Mouse (Mus musculus): ENCODE results near the gene Htra1. TPM values are rescaled to one million over a fixed set of nuclear protein-coding genes. Genes with fewer than 3 reads are reported as not detected.

The Htra1 gene
- polyA plus RNA-seq, 1 experiment from 2014 or later = 15.8 TPM

- Histone ChIP-seq H3K4me3 (ENCODE audit: low read length) (no peak overlapping the region), H3K9me3 (ENCODE audit: control insufficient read depth, low read length) (no peaks in the 10 kb centered on the region), H3K36me3 (ENCODE audit: control insufficient read depth, insufficient read depth, low read length) (no peaks in the 10 kb centered on the region), H3K27ac (ENCODE audit: low read length) (no peak overlapping the region), H3K27me3 (replicated peaks; ENCODE audit: control insufficient read depth, insufficient read depth, low read length) (no peaks in the 10 kb centered on the region), H3K9ac (ENCODE audit: low read depth, low read length) (no peak overlapping the region), H3K4me2 (ENCODE audit: low read depth, low read length) (no peak overlapping the region), H3K4me1 (ENCODE audit: control insufficient read depth, insufficient read depth, low read length) (peaks cover 17% of the 10 kb centered on the region)
- no peak for ATAC-seq
- 86% methylated on average over 6 of the region's 6 CpGs for WGBS
These were observed 32.0 kb downstream of the Htra1 start for GRCm38 (mm10) chr7:130967901-130968300.

DNA sequence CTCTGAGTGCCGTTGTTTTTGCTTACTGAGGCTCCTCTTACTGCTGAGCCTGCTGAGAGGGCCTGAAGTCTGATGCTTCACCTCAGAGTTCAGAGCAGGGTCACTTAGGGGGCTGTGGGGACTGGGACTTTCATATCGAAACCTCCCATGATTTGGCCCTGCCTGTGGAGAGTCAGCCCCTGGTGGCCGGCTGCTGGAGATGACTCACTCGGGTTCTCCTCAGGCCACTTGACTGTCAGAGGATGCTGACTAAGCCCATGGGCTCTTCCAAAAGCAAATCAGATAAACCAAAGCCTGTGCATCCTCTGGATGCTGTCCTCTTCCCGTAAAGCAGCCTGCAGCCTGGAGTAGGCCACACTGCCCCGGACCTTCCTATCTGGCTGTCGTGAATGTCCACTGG, 32.6 kb downstream of the Htra1 start:
- no peaks in the 10 kb centered on the region for H3K9me3 ChIP-seq (ENCODE audit: control insufficient read depth, low read length)
- 56% methylated on average over 7 of the region's 7 CpGs for WGBS
- no peak overlapping the region for H3K4me2 ChIP-seq (ENCODE audit: low read depth, low read length)
- H3K36me3 ChIP-seq (ENCODE audit: control insufficient read depth, insufficient read depth, low read length) = no peaks in the 10 kb centered on the region
- H3K4me1 ChIP-seq (ENCODE audit: control insufficient read depth, insufficient read depth, low read length) = peaks cover 17% of the 10 kb centered on the region
- H3K9ac ChIP-seq (ENCODE audit: low read depth, low read length) = no peak overlapping the region
- no peak overlapping the region for H3K27ac ChIP-seq (ENCODE audit: low read length)
- no peak overlapping the region for H3K4me3 ChIP-seq (ENCODE audit: low read length)
- no peaks in the 10 kb centered on the region for H3K27me3 ChIP-seq (replicated peaks; ENCODE audit: control insufficient read depth, insufficient read depth, low read length)
- peak; percentile 42 for ATAC-seq

DNA sequence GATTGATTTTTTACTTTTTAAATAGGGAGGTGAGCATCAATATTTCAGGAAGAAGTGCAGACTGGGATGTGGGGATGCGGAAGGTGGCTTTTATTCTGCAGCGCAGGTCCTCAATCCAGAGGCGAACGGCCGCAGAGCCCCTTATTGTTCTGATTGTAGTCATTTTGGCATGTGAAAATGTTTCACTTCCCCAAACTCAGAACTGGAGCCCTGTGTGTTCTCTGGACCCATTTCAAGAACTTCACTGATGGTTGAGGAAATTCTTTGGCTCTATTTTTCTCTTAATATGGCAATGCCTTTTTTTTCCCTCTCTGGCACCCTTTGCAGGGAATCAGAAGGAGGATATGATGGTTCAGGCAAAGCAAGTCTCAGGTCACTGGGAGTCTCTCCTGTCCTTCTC, 33.2 kb downstream of the Htra1 start:
- no peaks in the 10 kb centered on the region for H3K36me3 ChIP-seq (ENCODE audit: control insufficient read depth, insufficient read depth, low read length)
- H3K9ac ChIP-seq (ENCODE audit: low read depth, low read length) = no peak overlapping the region
- WGBS = 85% methylated on average over 5 of the region's 5 CpGs
- peaks cover 17% of the 10 kb centered on the region for H3K4me1 ChIP-seq (ENCODE audit: control insufficient read depth, insufficient read depth, low read length)
- no peak overlapping the region for H3K27ac ChIP-seq (ENCODE audit: low read length)
- no peak overlapping the region for H3K4me3 ChIP-seq (ENCODE audit: low read length)
- no peak for ATAC-seq
- H3K27me3 ChIP-seq (replicated peaks; ENCODE audit: control insufficient read depth, insufficient read depth, low read length) = no peaks in the 10 kb centered on the region
- no peaks in the 10 kb centered on the region for H3K9me3 ChIP-seq (ENCODE audit: control insufficient read depth, low read length)
- no peak overlapping the region for H3K4me2 ChIP-seq (ENCODE audit: low read depth, low read length)

DNA sequence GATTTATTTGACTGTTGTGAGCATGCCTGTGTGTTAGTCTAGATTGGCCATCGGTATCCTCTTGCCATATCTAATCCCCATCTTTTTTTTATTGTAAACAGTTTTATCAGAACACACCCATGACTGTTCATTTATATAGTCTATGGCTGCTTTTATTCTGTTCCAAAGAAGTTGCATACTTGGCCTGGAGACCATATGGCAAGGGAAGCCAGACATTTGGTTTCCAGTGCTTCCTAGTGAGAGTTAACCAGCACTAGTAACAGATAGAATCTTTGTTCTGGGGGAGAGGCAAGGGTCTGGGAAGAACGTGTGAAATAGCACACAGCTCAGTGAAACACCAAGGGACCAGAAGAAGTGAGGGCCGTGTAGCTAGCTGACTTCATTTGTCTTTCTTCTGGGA, 33.6 kb downstream of the Htra1 start:
- no peaks in the 10 kb centered on the region for H3K9me3 ChIP-seq (ENCODE audit: control insufficient read depth, low read length)
- no peaks in the 10 kb centered on the region for H3K36me3 ChIP-seq (ENCODE audit: control insufficient read depth, insufficient read depth, low read length)
- no peak overlapping the region for H3K27ac ChIP-seq (ENCODE audit: low read length)
- H3K9ac ChIP-seq (ENCODE audit: low read depth, low read length) = no peak overlapping the region
- H3K27me3 ChIP-seq (replicated peaks; ENCODE audit: control insufficient read depth, insufficient read depth, low read length) = no peaks in the 10 kb centered on the region
- peaks cover 17% of the 10 kb centered on the region for H3K4me1 ChIP-seq (ENCODE audit: control insufficient read depth, insufficient read depth, low read length)
- ATAC-seq = no peak
- 37% methylated on average over 3 of the region's 3 CpGs for WGBS
- H3K4me2 ChIP-seq (ENCODE audit: low read depth, low read length) = no peak overlapping the region
- H3K4me3 ChIP-seq (ENCODE audit: low read length) = no peak overlapping the region

DNA sequence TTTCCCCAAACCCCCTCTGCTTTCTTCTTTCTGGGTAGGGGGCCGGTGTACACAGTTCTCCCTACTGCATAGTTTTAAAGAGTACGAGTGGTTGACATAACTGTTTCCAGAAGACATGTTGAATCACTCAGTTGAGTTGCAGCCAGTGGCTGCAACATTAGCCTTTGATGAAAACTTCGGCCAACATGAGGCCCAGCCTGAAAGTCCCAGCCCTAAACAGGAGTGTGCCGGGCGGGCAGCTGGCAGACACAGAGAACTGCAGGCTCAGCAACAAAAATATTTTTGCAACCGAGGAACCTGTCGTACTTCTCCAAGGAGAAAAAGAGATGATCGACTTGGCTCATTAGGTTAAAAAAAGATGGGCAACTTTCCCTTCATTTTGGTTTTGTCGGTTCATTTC, 36.9 kb downstream of the Htra1 start:
- H3K4me1 ChIP-seq (ENCODE audit: control insufficient read depth, insufficient read depth, low read length) = peaks cover 9% of the 10 kb centered on the region
- no peaks in the 10 kb centered on the region for H3K9me3 ChIP-seq (ENCODE audit: control insufficient read depth, low read length)
- no peak overlapping the region for H3K9ac ChIP-seq (ENCODE audit: low read depth, low read length)
- H3K36me3 ChIP-seq (ENCODE audit: control insufficient read depth, insufficient read depth, low read length) = no peaks in the 10 kb centered on the region
- no peak overlapping the region for H3K4me2 ChIP-seq (ENCODE audit: low read depth, low read length)
- no peak overlapping the region for H3K4me3 ChIP-seq (ENCODE audit: low read length)
- no peak for ATAC-seq
- H3K27ac ChIP-seq (ENCODE audit: low read length) = no peak overlapping the region
- no peaks in the 10 kb centered on the region for H3K27me3 ChIP-seq (replicated peaks; ENCODE audit: control insufficient read depth, insufficient read depth, low read length)
- WGBS = 81% methylated on average over 9 of the region's 9 CpGs

DNA sequence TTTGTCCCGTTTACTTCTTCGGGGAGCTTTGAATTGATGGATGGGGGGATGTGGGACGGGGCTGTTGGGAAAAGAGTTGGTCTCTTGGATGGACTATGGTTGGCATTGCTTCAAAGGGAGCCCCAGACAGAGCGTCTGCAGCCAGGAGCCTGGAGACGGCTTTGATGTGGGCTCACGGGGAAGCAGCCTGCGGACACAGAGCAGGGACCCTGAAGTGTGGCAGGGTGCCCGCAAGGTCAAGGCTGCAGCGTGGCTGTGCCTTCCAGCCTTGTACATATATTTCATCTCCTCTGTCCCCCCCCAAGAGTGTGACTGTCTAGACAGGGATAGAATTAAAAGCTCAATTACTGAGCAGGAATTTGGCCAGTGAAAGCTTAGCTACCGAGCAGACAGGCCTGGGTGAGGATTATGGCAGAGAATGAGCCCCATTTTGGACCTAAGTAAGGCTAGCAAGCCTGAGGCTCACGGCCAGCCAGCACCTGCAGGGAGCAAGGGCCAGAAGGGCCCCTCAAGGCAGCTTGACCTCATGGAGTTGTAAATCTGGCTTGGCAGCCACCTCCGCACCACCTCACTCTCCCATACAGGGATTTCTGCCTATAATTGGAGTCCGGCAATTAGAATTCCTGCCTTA, 40.5 kb downstream of the Htra1 start:
- Histone ChIP-seq H3K36me3 (ENCODE audit: control insufficient read depth, insufficient read depth, low read length) (no peaks in the 10 kb centered on the region), H3K27ac (ENCODE audit: low read length) (no peak overlapping the region), H3K4me1 (ENCODE audit: control insufficient read depth, insufficient read depth, low read length) (peaks cover 8% of the 10 kb centered on the region), H3K4me3 (ENCODE audit: low read length) (no peak overlapping the region), H3K9me3 (ENCODE audit: control insufficient read depth, low read length) (no peaks in the 10 kb centered on the region), H3K9ac (ENCODE audit: low read depth, low read length) (no peak overlapping the region), H3K4me2 (ENCODE audit: low read depth, low read length) (no peak overlapping the region), H3K27me3 (replicated peaks; ENCODE audit: control insufficient read depth, insufficient read depth, low read length) (no peaks in the 10 kb centered on the region)
- ATAC-seq = 0 out of 2 replicates have a peak, but pooled peaks have one; percentile 16
- WGBS = 49% methylated on average over 13 of the region's 13 CpGs

DNA sequence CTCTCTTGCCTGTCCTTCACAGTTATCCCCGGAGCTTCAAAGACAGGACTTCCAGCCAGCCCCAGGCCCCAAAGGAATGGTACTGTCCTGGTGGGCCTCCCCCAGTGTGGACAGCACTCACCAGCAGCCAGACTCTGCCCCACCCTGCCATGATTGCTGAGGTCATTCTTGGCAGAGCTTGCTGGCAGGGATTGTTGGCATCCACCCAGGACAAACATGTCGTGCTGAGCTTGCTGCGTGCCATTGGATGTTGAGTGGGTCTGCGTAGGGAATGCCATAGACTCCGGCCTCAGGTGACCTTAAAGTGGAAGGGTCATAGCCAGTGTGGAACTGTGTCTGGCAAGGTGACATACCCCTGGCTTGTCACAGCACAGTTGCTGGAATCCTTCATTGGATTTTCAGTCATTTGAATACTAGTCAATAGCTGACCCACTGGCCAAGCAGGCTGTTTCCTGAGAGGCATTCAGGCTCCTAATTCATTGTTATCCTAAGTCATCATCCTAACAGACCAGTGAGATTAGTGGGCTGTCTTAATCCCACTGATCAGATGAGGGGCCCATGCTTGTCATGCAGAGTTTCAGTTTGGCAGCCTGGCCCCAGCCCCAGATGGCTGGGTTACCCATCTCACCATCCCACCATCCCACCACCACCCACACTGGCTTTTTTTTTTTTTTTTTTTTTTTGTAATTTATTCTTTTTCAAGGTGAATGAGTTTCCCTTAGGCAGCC, 42.0 kb downstream of the Htra1 start:
- 47% methylated on average over 5 of the region's 5 CpGs for WGBS

DNA sequence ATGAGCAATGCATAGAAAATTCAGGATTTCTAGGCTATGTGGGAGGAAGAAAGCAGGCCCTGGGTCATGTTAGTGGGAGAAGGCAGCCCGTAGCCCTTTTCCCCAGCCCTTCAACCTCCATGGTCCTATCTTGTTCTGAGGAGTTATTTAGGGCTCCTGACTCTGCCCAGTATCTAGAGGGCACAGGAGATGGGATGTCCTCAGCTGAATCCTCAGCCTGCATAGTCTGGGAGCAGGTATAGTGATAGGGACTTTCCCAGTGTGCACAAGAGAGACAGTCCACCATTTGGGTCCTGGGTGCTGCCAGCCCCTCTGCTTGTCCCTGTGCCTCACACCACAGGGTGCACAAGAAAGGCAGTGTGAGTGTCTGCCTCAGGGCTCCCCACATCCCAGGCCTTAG, 42.6 kb downstream of the Htra1 start:
- Histone ChIP-seq H3K9ac (ENCODE audit: low read depth, low read length) (no peak overlapping the region), H3K9me3 (ENCODE audit: control insufficient read depth, low read length) (no peaks in the 10 kb centered on the region), H3K27me3 (replicated peaks; ENCODE audit: control insufficient read depth, insufficient read depth, low read length) (no peaks in the 10 kb centered on the region), H3K4me3 (ENCODE audit: low read length) (no peak overlapping the region), H3K4me2 (ENCODE audit: low read depth, low read length) (no peak overlapping the region), H3K4me1 (ENCODE audit: control insufficient read depth, insufficient read depth, low read length) (peaks cover 8% of the 10 kb centered on the region), H3K27ac (ENCODE audit: low read length) (no peak overlapping the region), H3K36me3 (ENCODE audit: control insufficient read depth, insufficient read depth, low read length) (no peaks in the 10 kb centered on the region)
- WGBS = 87% methylated on average over 1 of the region's 1 CpGs
- ATAC-seq = no peak

More for the DNA sequence above, 42.0 kb downstream of the Htra1 start:
- Histone ChIP-seq H3K4me1 (ENCODE audit: control insufficient read depth, insufficient read depth, low read length) (peaks cover 8% of the 10 kb centered on the region), H3K27me3 (replicated peaks; ENCODE audit: control insufficient read depth, insufficient read depth, low read length) (no peaks in the 10 kb centered on the region), H3K4me2 (ENCODE audit: low read depth, low read length) (no peak overlapping the region), H3K27ac (ENCODE audit: low read length) (no peak overlapping the region), H3K9ac (ENCODE audit: low read depth, low read length) (no peak overlapping the region), H3K36me3 (ENCODE audit: control insufficient read depth, insufficient read depth, low read length) (no peaks in the 10 kb centered on the region), H3K9me3 (ENCODE audit: control insufficient read depth, low read length) (no peaks in the 10 kb centered on the region), H3K4me3 (ENCODE audit: low read length) (no peak overlapping the region)
- peak; percentile 64 for ATAC-seq

GRCm38 (mm10) chr7:130980130-130980529, 44.2 kb downstream of the Htra1 start:
- Histone ChIP-seq H3K27me3 (replicated peaks; ENCODE audit: control insufficient read depth, insufficient read depth, low read length) (no peaks in the 10 kb centered on the region), H3K27ac (ENCODE audit: low read length) (no peak overlapping the region), H3K9me3 (ENCODE audit: control insufficient read depth, low read length) (no peaks in the 10 kb centered on the region), H3K4me3 (ENCODE audit: low read length) (no peak overlapping the region), H3K9ac (ENCODE audit: low read depth, low read length) (no peak overlapping the region), H3K36me3 (ENCODE audit: control insufficient read depth, insufficient read depth, low read length) (no peaks in the 10 kb centered on the region), H3K4me2 (ENCODE audit: low read depth, low read length) (no peak overlapping the region), H3K4me1 (ENCODE audit: control insufficient read depth, insufficient read depth, low read length) (peaks cover 8% of the 10 kb centered on the region)
- no peak for ATAC-seq
- WGBS = 89% methylated on average over 5 of the region's 5 CpGs
